Mouse (Mus musculus): ENCODE data around the gene Nup210. TPM values are rescaled to one million over a fixed set of nuclear protein-coding genes. Genes with fewer than 3 reads are reported as not detected.

The Nup210 gene
- total and polyA plus RNA-seq, 3 experiments, result 46.3 to 394 (median 71.5) TPM

- H3K36me3 ChIP-seq (ENCODE audit: control insufficient read depth in 1 of 2, insufficient read depth in 2 of 2, low read length in 2 of 2), result peaks cover 0 to 2% of the 10 kb centered on the region in 2 experiments; a peak in 2 of 4 replicates
- no peaks in the 10 kb centered on the region for H3K9me3 ChIP-seq (replicated peaks; ENCODE audit: insufficient read depth, low read length)
- no peak overlapping the region for H3K9ac ChIP-seq (ENCODE audit: control insufficient read depth, low read depth, low read length, poor library complexity, severe bottlenecking)
- no peak for DNase-seq (ENCODE audit: low read depth, low spot score)
- TF ChIP-seq MXI1 (IDR thresholded peaks at IDR 0.05; ENCODE audit: low read depth, low read length), result no peak
- TF ChIP-seq MEF2A (IDR thresholded peaks at IDR 0.05; ENCODE audit: extremely low read depth, insufficient replicate concordance, low read depth, low read length, poor library complexity, severe bottlenecking), result no peak
- no peak for TF ChIP-seq POLR2A (IDR thresholded peaks at IDR 0.05; ENCODE audit: control insufficient read depth in 1 of 2, insufficient read depth in 1 of 2, low read depth in 1 of 2, low read length in 2 of 2, poor library complexity in 1 of 2)
- no peak for TF ChIP-seq POLR2AphosphoS5 (IDR thresholded peaks at IDR 0.05; ENCODE audit: borderline replicate concordance, low read depth, low read length)
- no peak for TF ChIP-seq BHLHE40 (IDR thresholded peaks at IDR 0.05; ENCODE audit: borderline replicate concordance, low read depth, low read length)
- no peak for TF ChIP-seq RAD21 (IDR thresholded peaks at IDR 0.05; ENCODE audit: low read depth, low read length)
- TF ChIP-seq ZKSCAN1 (IDR thresholded peaks at IDR 0.05; ENCODE audit: low read depth, low read length), result no peak
- TF ChIP-seq JUND (IDR thresholded peaks at IDR 0.05; ENCODE audit: low read depth, low read length), result no peak
- no peak for TF ChIP-seq CTCF (IDR thresholded peaks at IDR 0.05 in 2 of 3, conservative IDR thresholded peaks at IDR 0.05 in 1 of 3; ENCODE audit: control insufficient read depth in 1 of 3, insufficient read depth in 1 of 3, low read depth in 2 of 3, low read length in 3 of 3, poor library complexity in 1 of 3, severe bottlenecking in 1 of 3)
- peaks cover 13 to 18% of the 10 kb centered on the region in 2 experiments; a peak in 3 of 4 replicates for H3K4me1 ChIP-seq (ENCODE audit: control insufficient read depth in 1 of 2, insufficient read depth in 2 of 2, low read length in 2 of 2)
- no peaks in the 10 kb centered on the region for H3K79me2 ChIP-seq (ENCODE audit: control insufficient read depth, insufficient read depth, low read length, poor library complexity)
- no peak overlapping the region for H3K27ac ChIP-seq (ENCODE audit: control insufficient read depth, low read depth, low read length)
- no peaks in the 10 kb centered on the region; a peak in 1 of 4 replicates for H3K27me3 ChIP-seq (ENCODE audit: control insufficient read depth in 1 of 2, insufficient read depth in 2 of 2, low read length in 2 of 2)
- H3K4me3 ChIP-seq (ENCODE audit: control insufficient read depth in 1 of 2, insufficient read depth in 1 of 2, low read depth in 2 of 2, low read length in 2 of 2), result no peak overlapping the region
Measured at GRCm38 (mm10) chr6:91152892-91153548, 36.4 kb upstream of the Nup210 start.

GRCm38 (mm10) chr6:91147152-91147770 lies 30.6 kb upstream of the Nup210 start:
- TF ChIP-seq MEF2A (IDR thresholded peaks at IDR 0.05; ENCODE audit: extremely low read depth, insufficient replicate concordance, low read depth, low read length, poor library complexity, severe bottlenecking), result no peak
- no peak for TF ChIP-seq BHLHE40 (IDR thresholded peaks at IDR 0.05; ENCODE audit: borderline replicate concordance, low read depth, low read length)
- no peak for TF ChIP-seq POLR2A (IDR thresholded peaks at IDR 0.05; ENCODE audit: control insufficient read depth in 1 of 2, insufficient read depth in 1 of 2, low read depth in 1 of 2, low read length in 2 of 2, poor library complexity in 1 of 2)
- TF ChIP-seq RAD21 (IDR thresholded peaks at IDR 0.05; ENCODE audit: low read depth, low read length), result no peak
- no peak for TF ChIP-seq ELF1 (IDR thresholded peaks at IDR 0.05; ENCODE audit: low read depth, low read length)
- no peak for TF ChIP-seq RCOR1 (IDR thresholded peaks at IDR 0.05; ENCODE audit: low read depth, low read length)
- no peak for TF ChIP-seq SIN3A (IDR thresholded peaks at IDR 0.05; ENCODE audit: low read length)
- TF ChIP-seq ETS1 (IDR thresholded peaks at IDR 0.05; ENCODE audit: low read depth, low read length), result no peak
- no peak for TF ChIP-seq GABPA (IDR thresholded peaks at IDR 0.05; ENCODE audit: low read depth, low read length)
- Histone ChIP-seq H3K9ac (ENCODE audit: control insufficient read depth, low read depth, low read length, poor library complexity, severe bottlenecking) (no peak overlapping the region), H3K79me2 (ENCODE audit: control insufficient read depth, insufficient read depth, low read length, poor library complexity) (no peaks in the 10 kb centered on the region), H3K9me3 (replicated peaks; ENCODE audit: insufficient read depth, low read length) (no peaks in the 10 kb centered on the region), H3K4me1 (ENCODE audit: control insufficient read depth in 1 of 2, insufficient read depth in 2 of 2, low read length in 2 of 2) (no peaks in the 10 kb centered on the region), H3K27me3 (ENCODE audit: control insufficient read depth in 1 of 2, insufficient read depth in 2 of 2, low read length in 2 of 2) (peaks cover 0 to 1% of the 10 kb centered on the region in 2 experiments; a peak in 1 of 4 replicates), H3K4me3 (ENCODE audit: control insufficient read depth in 1 of 2, insufficient read depth in 1 of 2, low read depth in 2 of 2, low read length in 2 of 2) (no peak overlapping the region), H3K27ac (ENCODE audit: control insufficient read depth, low read depth, low read length) (no peak overlapping the region), H3K36me3 (ENCODE audit: control insufficient read depth in 1 of 2, insufficient read depth in 2 of 2, low read length in 2 of 2) (no peaks in the 10 kb centered on the region)
- DNase-seq (ENCODE audit: low read depth, low spot score), result no peak
